Mouse (Mus musculus) hindbrain, embryonic 12.5 days (tissue): ENCODE measurements around the gene Btla. TPM values are rescaled to one million over a fixed set of nuclear protein-coding genes. Genes with fewer than 3 reads are reported as not detected.

ENCODE experiments used
- ATAC-seq: fragments of 200-750 bp; cut with Nextera tagmentation; 2 replicates; pipeline ENCODE4 v1.8.0; 2017; ENCODE audit warnings: moderate TSS enrichment; ENCODE audit not compliant: low FRiP score
- H3K27ac ChIP-seq: fragments of 300-500 bp; sonication (generic); 2 replicates; pipeline ENCODE4 v1.5.1; 2016; ENCODE audit warnings: mild to moderate bottlenecking
- H3K27me3 ChIP-seq: fragments of 300-500 bp; sonication (generic); 2 replicates; pipeline ENCODE4 v1.6.1; 2016; ENCODE audit warnings: mild to moderate bottlenecking
- H3K36me3 ChIP-seq: fragments of 300-500 bp; sonication (generic); 2 replicates; pipeline ENCODE4 v1.6.1; 2016; ENCODE audit warnings: mild to moderate bottlenecking
- H3K4me1 ChIP-seq: fragments of 300-500 bp; sonication (generic); 2 replicates; pipeline ENCODE4 v1.6.1; 2016
- H3K4me2 ChIP-seq: fragments of 300-500 bp; sonication (generic); replicated peaks from 2 replicates; pipeline ENCODE4 v1.6.1; 2016; ENCODE audit warnings: mild to moderate bottlenecking
- H3K4me3 ChIP-seq: fragments of 300-500 bp; sonication (generic); 2 replicates; pipeline ENCODE4 v1.5.1; 2016; ENCODE audit warnings: mild to moderate bottlenecking
- H3K9ac ChIP-seq: fragments of 300-500 bp; sonication (generic); 2 replicates; pipeline ENCODE4 v1.6.1; 2016; ENCODE audit warnings: mild to moderate bottlenecking, moderate library complexity
- H3K9me3 ChIP-seq: fragments of 300-500 bp; sonication (generic); replicated peaks from 2 replicates; pipeline ENCODE4 v1.6.1; 2016; ENCODE audit warnings: mild to moderate bottlenecking
- WGBS: fragments of 180-500 bp; shearing (Covaris S2); methylation state at CpG from one replicate; pipeline ENCODE4 v1.1.7; 2016; 5-methylcytosine and 5-hydroxymethylcytosine counted together
- polyA plus RNA-seq: library from polyadenylated mRNA; unstranded; fragments of >200 nt; fragmentation: Nextera tagmentation; extraction: Ambion mirVana; gene quantifications from 2 replicates; pipeline ENCODE4 v1.2.1, GENCODE M21; 2016

Btla gene
- polyA plus RNA-seq, 1 experiment from 2014 or later = 0.17 TPM

GRCm38 (mm10) chr16:45231296-45231695 is 7.2 kb downstream of the Btla start:
- Histone ChIP-seq H3K4me3 (no peak overlapping the region), H3K27me3 (no peaks in the 10 kb centered on the region), H3K36me3 (no peaks in the 10 kb centered on the region), H3K4me1 (no peaks in the 10 kb centered on the region), H3K9ac (no peak overlapping the region), H3K9me3 (no peaks in the 10 kb centered on the region), H3K4me2 (no peak overlapping the region), H3K27ac (no peak overlapping the region)
- ATAC-seq = no peak
- 96% methylated on average over 1 of the region's 1 CpGs for WGBS

DNA sequence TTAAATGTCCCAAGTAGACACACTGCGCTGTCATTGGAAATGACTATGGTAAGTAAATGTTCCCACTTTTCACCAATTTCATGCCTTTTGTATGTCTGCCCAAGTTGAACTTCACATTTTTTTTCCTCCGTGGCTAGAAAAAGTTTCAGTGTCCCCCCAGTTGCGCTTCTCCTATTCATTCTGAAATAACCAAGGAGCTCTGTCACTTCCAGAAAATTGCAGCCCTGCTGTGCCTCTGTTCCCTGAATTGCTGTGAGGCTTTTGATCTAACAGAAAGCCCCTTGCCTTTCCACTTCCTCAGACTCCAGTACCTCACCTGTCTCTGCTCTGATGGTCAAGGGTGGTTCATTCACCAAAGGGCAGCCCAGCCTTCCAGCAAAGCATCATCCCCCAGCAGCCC is 8.9 kb downstream of the Btla start:
- no peak overlapping the region for H3K4me2 ChIP-seq
- H3K4me1 ChIP-seq = no peaks in the 10 kb centered on the region
- H3K27me3 ChIP-seq = no peaks in the 10 kb centered on the region
- H3K4me3 ChIP-seq = no peak overlapping the region
- no peak overlapping the region for H3K9ac ChIP-seq
- no peak overlapping the region for H3K27ac ChIP-seq
- ATAC-seq = no peak
- no peaks in the 10 kb centered on the region for H3K9me3 ChIP-seq
- H3K36me3 ChIP-seq = no peaks in the 10 kb centered on the region
- 56% methylated on average over 3 of the region's 3 CpGs for WGBS

DNA sequence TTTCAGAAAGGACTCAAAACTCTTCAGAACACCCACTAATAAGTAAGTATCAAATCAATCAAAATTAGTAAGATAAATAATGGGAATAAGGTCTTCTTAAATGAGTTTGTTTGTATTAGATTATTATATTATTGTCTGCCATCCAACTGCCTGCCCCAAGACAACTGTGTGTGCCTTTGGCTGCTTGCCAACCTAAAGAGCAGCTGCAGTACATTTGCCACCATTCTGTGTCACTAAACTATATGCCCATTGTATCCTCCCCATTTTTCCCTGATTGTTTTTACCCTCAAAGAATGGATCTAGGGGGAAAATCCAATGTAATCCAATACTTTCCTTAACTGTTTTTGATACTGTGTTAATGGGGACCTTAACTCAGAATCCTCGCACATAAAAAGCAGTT is 18.6 kb downstream of the Btla start:
- WGBS = 79% methylated on average over 1 of the region's 1 CpGs
- no peak for ATAC-seq
- Histone ChIP-seq H3K9ac (no peak overlapping the region), H3K27ac (no peak overlapping the region), H3K4me1 (peaks cover 3% of the 10 kb centered on the region; the same call in 1 of the 2 replicates), H3K4me2 (no peak overlapping the region), H3K36me3 (no peaks in the 10 kb centered on the region), H3K9me3 (no peaks in the 10 kb centered on the region), H3K4me3 (no peak overlapping the region), H3K27me3 (no peaks in the 10 kb centered on the region)

- H3K4me3 ChIP-seq = no peak overlapping the region
- H3K4me1 ChIP-seq = peaks cover 3% of the 10 kb centered on the region; the same call in 1 of the 2 replicates
- WGBS = 25% methylated on average over 3 of the region's 3 CpGs
- H3K36me3 ChIP-seq = no peaks in the 10 kb centered on the region
- no peaks in the 10 kb centered on the region for H3K27me3 ChIP-seq
- no peak overlapping the region for H3K4me2 ChIP-seq
- no peaks in the 10 kb centered on the region for H3K9me3 ChIP-seq
- ATAC-seq = peak; percentile 84
- H3K9ac ChIP-seq = no peak overlapping the region
- no peak overlapping the region for H3K27ac ChIP-seq
These were observed 20.9 kb downstream of the Btla start for GRCm38 (mm10) chr16:45244930-45245472.

DNA sequence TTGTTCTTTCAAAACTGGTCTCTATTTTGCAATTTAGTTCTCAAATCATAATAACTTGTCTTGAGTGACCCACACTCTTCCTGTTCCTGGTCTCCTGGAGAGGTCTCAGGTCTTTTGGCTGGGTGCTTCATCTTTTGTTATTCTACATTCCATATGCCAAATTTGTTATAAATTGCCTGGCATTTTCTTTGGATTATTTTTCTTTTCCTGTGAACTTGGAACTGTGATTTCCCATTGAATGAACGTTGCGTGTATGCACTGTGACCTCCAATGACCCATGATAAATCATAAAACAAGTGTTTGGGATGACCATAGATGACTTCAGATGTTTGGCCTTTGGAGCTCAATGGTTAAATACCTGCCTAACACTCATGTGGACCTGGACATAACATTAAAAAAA is 25.6 kb downstream of the Btla start:
- Histone ChIP-seq H3K27me3 (no peaks in the 10 kb centered on the region), H3K4me3 (no peak overlapping the region), H3K36me3 (no peaks in the 10 kb centered on the region), H3K9ac (no peak overlapping the region), H3K4me2 (no peak overlapping the region), H3K27ac (no peak overlapping the region), H3K9me3 (no peaks in the 10 kb centered on the region), H3K4me1 (peaks cover 3% of the 10 kb centered on the region; the same call in 1 of the 2 replicates)
- 65% methylated on average over 2 of the region's 2 CpGs for WGBS
- no peak for ATAC-seq

DNA sequence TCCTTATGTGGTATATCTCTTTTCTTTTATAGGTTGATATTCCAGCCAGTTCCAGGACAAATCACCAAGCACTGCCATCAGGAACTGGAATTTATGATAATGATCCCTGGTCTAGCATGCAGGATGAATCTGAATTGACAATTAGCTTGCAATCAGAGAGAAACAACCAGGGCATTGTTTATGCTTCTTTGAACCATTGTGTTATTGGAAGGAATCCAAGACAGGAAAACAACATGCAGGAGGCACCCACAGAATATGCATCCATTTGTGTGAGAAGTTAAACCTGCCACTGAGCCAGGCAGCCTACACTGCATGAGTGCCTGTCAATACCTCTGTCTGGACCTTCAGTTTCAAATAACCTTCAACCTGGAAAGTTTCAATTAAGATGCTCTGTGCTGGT is 26.2 kb downstream of the Btla start:
- Histone ChIP-seq H3K27me3 (no peaks in the 10 kb centered on the region), H3K36me3 (no peaks in the 10 kb centered on the region), H3K27ac (no peak overlapping the region), H3K4me1 (no peaks in the 10 kb centered on the region), H3K4me3 (no peak overlapping the region), H3K9me3 (no peaks in the 10 kb centered on the region), H3K9ac (no peak overlapping the region), H3K4me2 (no peak overlapping the region)
- ATAC-seq = no peak

GRCm38 (mm10) chr16:45251773-45252413 is 27.8 kb downstream of the Btla start:
- H3K9ac ChIP-seq = no peak overlapping the region
- no peak overlapping the region for H3K4me2 ChIP-seq
- no peaks in the 10 kb centered on the region for H3K27me3 ChIP-seq
- H3K9me3 ChIP-seq = no peaks in the 10 kb centered on the region
- ATAC-seq = no peak
- 86% methylated on average over 6 of the region's 6 CpGs for WGBS
- H3K4me1 ChIP-seq = no peaks in the 10 kb centered on the region
- no peak overlapping the region for H3K27ac ChIP-seq
- no peak overlapping the region for H3K4me3 ChIP-seq
- H3K36me3 ChIP-seq = no peaks in the 10 kb centered on the region

- no peaks in the 10 kb centered on the region for H3K27me3 ChIP-seq
- 88% methylated on average over 7 of the region's 7 CpGs for WGBS
- no peak overlapping the region for H3K4me2 ChIP-seq
- H3K27ac ChIP-seq = no peak overlapping the region
- no peaks in the 10 kb centered on the region for H3K9me3 ChIP-seq
- H3K9ac ChIP-seq = no peak overlapping the region
- no peaks in the 10 kb centered on the region for H3K4me1 ChIP-seq
- no peak overlapping the region for H3K4me3 ChIP-seq
- ATAC-seq = no peak
- H3K36me3 ChIP-seq = no peaks in the 10 kb centered on the region
These were observed 31.2 kb downstream of the Btla start for GRCm38 (mm10) chr16:45255183-45255861.

DNA sequence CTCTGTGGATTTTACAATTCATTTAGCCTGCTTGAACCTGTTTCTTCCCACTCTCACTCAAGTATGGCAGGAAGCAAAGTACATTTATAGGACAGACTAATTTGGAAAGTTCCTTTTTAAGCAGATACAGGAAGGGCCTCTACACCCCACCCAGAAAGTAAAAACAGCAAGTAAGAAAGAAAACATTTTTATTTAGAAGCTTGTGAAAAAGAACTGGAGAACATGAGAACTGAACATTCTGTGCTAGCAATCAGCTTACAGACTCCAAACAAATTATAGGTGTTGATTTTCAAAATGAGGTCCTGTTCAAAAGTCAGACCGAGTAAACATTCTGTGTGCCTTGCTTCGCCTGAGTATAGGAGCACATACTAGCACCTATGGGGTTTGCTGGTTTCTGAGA is 32.8 kb downstream of the Btla start:
- no peak overlapping the region for H3K27ac ChIP-seq
- 88% methylated on average over 2 of the region's 2 CpGs for WGBS
- no peak overlapping the region for H3K4me2 ChIP-seq

DNA sequence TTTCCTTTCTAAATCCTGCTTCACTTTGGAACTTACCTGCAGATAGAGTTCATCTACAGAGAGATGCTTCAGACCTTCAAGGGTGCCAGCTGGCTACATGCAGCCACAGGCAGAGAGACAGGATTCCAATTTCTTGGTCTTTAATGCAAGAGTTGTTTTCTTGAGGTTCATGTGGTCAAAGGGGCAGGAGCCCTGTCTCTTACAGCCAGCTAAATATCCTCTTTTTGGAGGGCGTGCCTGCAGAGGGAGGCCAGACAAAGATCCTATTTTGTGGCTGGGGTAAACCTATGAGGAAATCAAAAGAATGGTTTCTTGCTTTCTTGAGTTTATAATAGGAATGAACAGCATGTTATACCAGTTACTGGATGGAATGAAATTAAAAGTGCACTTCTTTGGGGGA is 33.5 kb downstream of the Btla start:
- no peaks in the 10 kb centered on the region for H3K27me3 ChIP-seq
- no peak overlapping the region for H3K9ac ChIP-seq
- ATAC-seq = no peak
- no peaks in the 10 kb centered on the region for H3K36me3 ChIP-seq
- H3K4me3 ChIP-seq = no peak overlapping the region
- H3K4me2 ChIP-seq = no peak overlapping the region
- WGBS = 88% methylated on average over 1 of the region's 1 CpGs
- H3K27ac ChIP-seq = no peak overlapping the region
- H3K9me3 ChIP-seq = no peaks in the 10 kb centered on the region
- no peaks in the 10 kb centered on the region for H3K4me1 ChIP-seq

More for the DNA sequence above, 32.8 kb downstream of the Btla start:
- Histone ChIP-seq H3K4me3 (no peak overlapping the region), H3K4me1 (no peaks in the 10 kb centered on the region), H3K9me3 (no peaks in the 10 kb centered on the region), H3K27me3 (no peaks in the 10 kb centered on the region), H3K36me3 (no peaks in the 10 kb centered on the region), H3K9ac (no peak overlapping the region)
- ATAC-seq = no peak

- H3K4me2 ChIP-seq = no peak overlapping the region
These were observed 35.5 kb downstream of the Btla start for GRCm38 (mm10) chr16:45259663-45260062.

DNA sequence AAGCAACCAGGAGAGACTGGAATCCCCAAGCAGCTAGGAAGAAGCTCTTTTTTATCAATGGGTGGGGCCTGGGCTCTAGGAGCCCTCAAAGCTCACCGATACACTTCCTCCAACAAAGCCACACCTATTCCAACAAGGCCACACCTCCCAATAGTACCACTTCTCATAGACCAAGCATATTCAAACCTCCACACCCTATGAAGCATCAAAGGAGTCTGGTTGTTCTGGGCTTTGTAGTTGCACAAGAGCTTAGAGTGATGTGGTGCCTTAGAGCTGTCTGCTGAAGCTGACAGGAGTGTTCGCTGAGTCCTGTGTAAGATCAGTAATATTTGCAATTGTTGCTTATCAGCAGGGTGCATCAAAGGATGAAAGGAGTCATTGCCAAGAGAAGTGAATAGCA is 37.2 kb downstream of the Btla start:
- no peaks in the 10 kb centered on the region for H3K36me3 ChIP-seq
- H3K27ac ChIP-seq = no peak overlapping the region
- no peaks in the 10 kb centered on the region for H3K27me3 ChIP-seq
- H3K4me3 ChIP-seq = no peak overlapping the region
- H3K4me2 ChIP-seq = no peak overlapping the region
- no peak for ATAC-seq
- 86% methylated on average over 2 of the region's 2 CpGs for WGBS
- no peaks in the 10 kb centered on the region for H3K9me3 ChIP-seq
- no peak overlapping the region for H3K9ac ChIP-seq
- H3K4me1 ChIP-seq = no peaks in the 10 kb centered on the region

More at GRCm38 (mm10) chr16:45259663-45260062, 35.5 kb downstream of the Btla start:
- Histone ChIP-seq H3K27ac (no peak overlapping the region), H3K9ac (no peak overlapping the region), H3K4me3 (no peak overlapping the region), H3K4me1 (no peaks in the 10 kb centered on the region), H3K27me3 (no peaks in the 10 kb centered on the region), H3K9me3 (no peaks in the 10 kb centered on the region), H3K36me3 (no peaks in the 10 kb centered on the region)
- no peak for ATAC-seq
- 88% methylated on average over 2 of the region's 2 CpGs for WGBS

- H3K36me3 ChIP-seq = no peaks in the 10 kb centered on the region
- H3K27me3 ChIP-seq = no peaks in the 10 kb centered on the region
- H3K4me1 ChIP-seq = no peaks in the 10 kb centered on the region
- no peak for ATAC-seq
- no peaks in the 10 kb centered on the region for H3K9me3 ChIP-seq
- H3K4me3 ChIP-seq = no peak overlapping the region
- no peak overlapping the region for H3K27ac ChIP-seq
- H3K4me2 ChIP-seq = no peak overlapping the region
- no peak overlapping the region for H3K9ac ChIP-seq
These were observed 37.9 kb downstream of the Btla start for GRCm38 (mm10) chr16:45262051-45262450.
